Mouse (Mus musculus) liver, adult 2 months (tissue): Measurements from ENCODE around the gene Gtf2h4.

Experiments
- CTCF ChIP-seq: fragments of 200-500 bp; IDR thresholded peaks from 2 replicates; pipeline ENCODE4 v1.5.1; 2011; ENCODE audit warnings: low read depth, low read length, control low read depth
- POLR2A ChIP-seq: fragments of 200-500 bp; IDR thresholded peaks from 2 replicates; pipeline ENCODE4 v1.6.1; 2011; ENCODE audit warnings: low read length, control low read depth; ENCODE audit not compliant: insufficient read depth; ENCODE audit errors: extremely low read depth

- TF ChIP-seq CTCF (no peak), POLR2A (no peak)
These were observed 29.1 kb upstream of the Gtf2h4 start for GRCm38 (mm10) chr17:35702605-35703004.
